Mouse (Mus musculus) kidney, adult 18-20 months (tissue): ENCODE results near the gene 4930435E12Rik.

Experiments
- DNase-seq: peaks from one replicate; pipeline ENCODE4 v3.0.0; 2021

The 4930435E12Rik gene

GRCm38 (mm10) chr16:38768386-38768785 lies 60.2 kb downstream of the 4930435E12Rik start:
- no peak for DNase-seq

- no peak for DNase-seq
Observed at GRCm38 (mm10) chr16:38767761-38768160, 60.8 kb downstream of the 4930435E12Rik start.

GRCm38 (mm10) chr16:38766671-38767070 lies 61.9 kb downstream of the 4930435E12Rik start:
- DNase-seq, result no peak

GRCm38 (mm10) chr16:38763508-38763907 lies 65.0 kb downstream of the 4930435E12Rik start:
- DNase-seq, result no peak

GRCm38 (mm10) chr16:38762401-38762800 lies 66.1 kb downstream of the 4930435E12Rik start:
- DNase-seq, result no peak
